Mouse (Mus musculus): ENCODE data around the gene Ccdc85a. TPM values are rescaled to one million over a fixed set of nuclear protein-coding genes. Genes with fewer than 3 reads are reported as not detected.
"Not testable (repeated sequence)": the region's sequence is repeated elsewhere in the genome, so short reads cannot be mapped to it uniquely, and the experiment has no call there.

Ccdc85a gene
- total and polyA plus RNA-seq, 2 experiments = not detected

DNA sequence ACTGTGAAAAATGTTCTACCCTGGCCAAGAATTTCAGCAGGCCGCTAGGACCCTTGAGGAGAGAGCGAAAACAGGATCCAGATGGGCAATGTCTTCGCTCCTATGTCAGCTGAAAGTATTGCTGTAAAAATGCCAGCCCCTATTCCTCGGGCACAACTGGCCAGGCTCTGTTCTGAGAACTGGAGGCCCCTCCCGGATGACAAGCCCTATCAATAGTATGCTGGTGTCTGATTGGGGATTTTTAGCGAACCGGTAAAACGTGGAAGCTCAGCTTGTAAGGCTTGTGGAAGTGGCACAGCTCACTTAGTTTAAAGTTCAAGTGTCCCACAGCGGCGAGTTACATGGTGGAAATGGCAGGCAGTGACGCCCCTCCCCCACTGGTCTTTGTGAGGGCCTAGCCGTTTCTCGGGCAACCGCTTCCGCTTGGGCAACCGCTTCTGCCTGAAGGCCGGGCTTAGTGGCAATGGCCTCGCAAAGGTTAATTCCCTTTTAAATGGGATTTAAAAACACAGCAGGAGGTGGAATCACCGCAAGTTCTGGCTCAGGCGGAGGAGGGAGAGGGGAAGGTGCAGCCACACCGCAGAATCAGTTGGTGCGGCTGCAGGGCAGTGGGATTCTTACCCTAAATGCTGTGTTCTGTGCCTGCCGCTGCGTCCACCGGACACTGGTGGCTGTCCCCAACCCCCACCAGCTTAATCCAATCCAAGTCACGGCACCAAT is 218.8 kb downstream of the Ccdc85a start:
- WGBS = 18% methylated on average over 26 of the region's 26 CpGs
- Histone ChIP-seq H3K9ac (ENCODE audit: low read depth, low read length) (0 out of 2 replicates have a peak overlapping the region, but pooled peaks have one; percentile 6), H3K27ac (replicated peaks; ENCODE audit: insufficient read depth, low read depth, low read length) (no peak overlapping the region), H3K27me3 (ENCODE audit: control insufficient read depth, insufficient read depth, low read length) (no peaks in the 10 kb centered on the region), H3K4me3 (ENCODE audit: insufficient read depth, low read depth, low read length) (peak overlapping the region; percentile 50; the same call in 1 of the 2 replicates), H3K36me3 (ENCODE audit: control insufficient read depth, insufficient read depth, low read length) (no peaks in the 10 kb centered on the region), H3K79me2 (ENCODE audit: control insufficient read depth, insufficient read depth, low read length) (no peaks in the 10 kb centered on the region), H3K4me1 (ENCODE audit: control insufficient read depth, insufficient read depth, low read length) (no peaks in the 10 kb centered on the region)
- no peak for TF ChIP-seq POLR2A (IDR thresholded peaks at IDR 0.05; ENCODE audit: extremely low read depth, insufficient read depth, low read length)
- peak; percentile 66 for DNase-seq (ENCODE audit: extremely low read depth, low read depth, low spot score)

DNA sequence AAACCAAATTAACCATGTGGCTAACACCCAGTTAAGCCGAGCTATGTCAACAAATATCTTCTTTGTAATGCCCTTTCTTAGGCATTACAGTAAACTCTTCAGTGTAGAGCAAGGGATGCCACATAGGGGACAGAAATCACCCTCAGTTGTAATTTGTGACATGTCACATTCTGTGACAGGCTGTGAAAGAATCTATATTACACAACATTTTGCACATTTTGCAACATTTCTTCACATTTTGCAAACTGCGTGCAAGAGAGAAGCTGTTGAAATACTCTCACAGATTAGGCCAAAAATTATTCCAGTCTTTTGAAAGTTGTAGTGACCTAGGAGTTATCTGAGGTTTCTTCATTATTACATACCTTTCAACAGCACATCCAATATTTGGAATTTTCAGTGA is 240.7 kb downstream of the Ccdc85a start:
- Histone ChIP-seq H3K79me2 (ENCODE audit: control insufficient read depth, insufficient read depth, low read length) (no peaks in the 10 kb centered on the region), H3K4me1 (ENCODE audit: control insufficient read depth, insufficient read depth, low read length) (no peaks in the 10 kb centered on the region), H3K27me3 (ENCODE audit: control insufficient read depth, insufficient read depth, low read length) (no peaks in the 10 kb centered on the region), H3K36me3 (ENCODE audit: control insufficient read depth, insufficient read depth, low read length) (no peaks in the 10 kb centered on the region), H3K4me3 (ENCODE audit: insufficient read depth, low read depth, low read length) (no peak overlapping the region), H3K9ac (ENCODE audit: low read depth, low read length) (no peak overlapping the region), H3K27ac (replicated peaks; ENCODE audit: insufficient read depth, low read depth, low read length) (no peak overlapping the region)
- WGBS = 44% methylated on average over 2 of the region's 2 CpGs
- peak; percentile 43 for DNase-seq (ENCODE audit: extremely low read depth, low read depth, low spot score)
- TF ChIP-seq POLR2A (IDR thresholded peaks at IDR 0.05; ENCODE audit: extremely low read depth, insufficient read depth, low read length) (no peak), CTCF (IDR thresholded peaks at IDR 0.05; ENCODE audit: low read depth, low read length) (no peak)

DNA sequence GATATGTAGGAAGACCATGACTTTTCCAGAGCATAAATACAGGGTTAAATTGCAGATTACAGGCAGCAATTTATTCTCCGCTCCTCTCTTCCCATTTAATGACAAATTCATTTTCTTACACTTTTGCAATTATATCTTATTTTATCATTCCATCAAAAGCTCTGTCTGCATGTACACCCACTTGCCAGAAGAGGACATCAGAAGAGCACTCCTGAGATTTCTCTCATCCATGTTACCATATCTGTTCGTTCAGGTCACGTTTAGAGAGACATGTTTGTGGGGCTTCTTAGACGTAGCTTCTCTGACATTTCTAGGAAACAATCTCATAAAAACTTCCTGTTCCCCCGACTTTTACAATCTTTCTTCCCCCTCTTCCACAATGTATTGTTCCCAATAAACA is 242.2 kb downstream of the Ccdc85a start:
- Histone ChIP-seq H3K9ac (ENCODE audit: low read depth, low read length) (no peak overlapping the region), H3K27ac (replicated peaks; ENCODE audit: insufficient read depth, low read depth, low read length) (no peak overlapping the region), H3K79me2 (ENCODE audit: control insufficient read depth, insufficient read depth, low read length) (no peaks in the 10 kb centered on the region), H3K4me1 (ENCODE audit: control insufficient read depth, insufficient read depth, low read length) (no peaks in the 10 kb centered on the region), H3K36me3 (ENCODE audit: control insufficient read depth, insufficient read depth, low read length) (no peaks in the 10 kb centered on the region), H3K27me3 (ENCODE audit: control insufficient read depth, insufficient read depth, low read length) (no peaks in the 10 kb centered on the region), H3K4me3 (ENCODE audit: insufficient read depth, low read depth, low read length) (no peak overlapping the region)
- no peak for DNase-seq (ENCODE audit: extremely low read depth, low read depth, low spot score)
- TF ChIP-seq CTCF (IDR thresholded peaks at IDR 0.05; ENCODE audit: low read depth, low read length) (no peak), POLR2A (IDR thresholded peaks at IDR 0.05; ENCODE audit: extremely low read depth, insufficient read depth, low read length) (no peak)
- 62% methylated on average over 5 of the region's 5 CpGs for WGBS

DNA sequence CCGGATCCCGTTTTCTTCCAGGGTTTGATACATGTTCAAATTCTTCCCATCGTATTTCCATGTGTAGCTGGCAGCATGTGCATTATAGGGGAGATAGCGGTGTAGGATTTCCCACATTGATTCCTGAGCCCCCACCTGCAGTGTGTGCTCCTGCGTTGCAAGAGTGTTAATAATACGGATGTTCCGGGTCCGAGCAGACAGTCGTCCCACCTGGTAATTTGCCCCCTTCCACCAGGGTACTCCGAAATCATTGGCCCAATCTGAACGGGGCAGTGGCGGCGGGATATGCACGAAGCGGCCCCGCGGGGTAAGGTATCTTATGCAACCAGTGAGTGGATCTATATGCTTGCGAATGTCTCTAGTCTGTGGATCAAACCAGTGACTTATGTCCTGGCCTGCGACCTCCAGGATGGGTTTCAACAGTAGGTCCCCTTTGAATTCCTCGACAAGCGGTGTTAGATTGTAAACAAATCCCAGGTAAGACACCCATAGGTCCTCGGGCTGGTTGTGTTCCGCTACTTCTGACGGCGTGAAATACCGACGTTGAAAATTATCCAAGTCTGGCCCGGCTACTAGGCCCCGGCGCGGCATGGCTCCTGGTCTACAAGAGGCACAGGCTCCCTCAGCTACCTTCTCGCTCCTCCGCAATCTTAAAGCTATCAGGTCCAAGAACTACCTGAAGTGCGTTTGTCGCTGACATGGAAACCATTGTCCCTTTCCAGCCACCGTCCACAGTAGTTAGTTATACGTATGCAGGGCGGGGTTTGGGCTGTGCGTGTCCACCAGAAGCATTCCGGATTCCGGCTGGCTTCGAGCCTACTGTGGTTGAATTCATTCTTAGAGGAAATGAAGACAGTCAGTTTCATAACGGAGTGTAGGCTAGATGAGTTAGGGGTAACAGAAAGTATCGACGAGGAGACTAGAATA is 244.6 kb downstream of the Ccdc85a start, which contains the start of gene Gm6685:
Gene Gm6685, minus strand, starts transcription at position 644 of the 927 bp plus-strand sequence.
- not testable (repeated sequence) for H3K27ac ChIP-seq (replicated peaks; ENCODE audit: insufficient read depth, low read depth, low read length); H3K4me3 ChIP-seq (ENCODE audit: insufficient read depth, low read depth, low read length); H3K9ac ChIP-seq (ENCODE audit: low read depth, low read length); DNase-seq (ENCODE audit: extremely low read depth, low read depth, low spot score); H3K27me3 ChIP-seq (ENCODE audit: control insufficient read depth, insufficient read depth, low read length); H3K4me1 ChIP-seq (ENCODE audit: control insufficient read depth, insufficient read depth, low read length); H3K79me2 ChIP-seq (ENCODE audit: control insufficient read depth, insufficient read depth, low read length); H3K36me3 ChIP-seq (ENCODE audit: control insufficient read depth, insufficient read depth, low read length)
- 90% methylated on average over 45 of the region's 45 CpGs for WGBS

Other genes with a start within 250 kb of the Ccdc85a start
- not detected in 2 replicates for gene Gm6685, start 244.5 kb downstream of the Ccdc85a start, total RNA-seq (2014; rRNA removed)
- gene Gm6685, start 244.5 kb downstream of the Ccdc85a start, polyA plus RNA-seq (2012; rRNA removed) = 1.4 and 2.2 TPM in 2 replicates